Mouse (Mus musculus): ENCODE results near the gene Slc22a17.

- TF ChIP-seq CTCF (IDR thresholded peaks at IDR 0.05; ENCODE audit: low read depth): no peak
- TF ChIP-seq EP300 (IDR thresholded peaks at IDR 0.05; ENCODE audit: low read depth): peak; percentile 17; the same call in 1 of the 2 replicates
Measured at GRCm38 (mm10) chr14:54961487-54961886, 48.6 kb upstream of the Slc22a17 start.
